8 mouse cellular contexts compared by ENCODE assay signal in the genomic region with DNA sequence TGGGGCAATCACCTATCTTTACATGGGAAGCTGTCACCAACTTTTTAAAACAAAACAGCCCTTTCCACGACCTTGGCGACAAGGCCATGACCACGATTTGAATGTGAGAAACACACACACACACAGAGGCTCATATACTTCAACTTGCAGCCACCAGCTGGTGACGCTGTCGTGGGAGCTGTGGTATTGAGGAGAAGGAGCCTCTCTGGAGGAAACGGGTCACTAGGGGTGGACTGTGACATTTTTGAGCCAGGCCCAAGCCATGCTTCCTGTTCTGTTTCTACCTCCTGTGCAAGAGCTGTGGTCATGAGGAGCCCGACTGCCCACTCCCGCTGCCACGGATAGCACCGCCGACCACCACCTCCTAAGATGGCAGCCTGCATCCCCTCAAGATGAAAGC. TPM values are rescaled to one million over a fixed set of nuclear protein-coding genes. Genes with fewer than 3 reads are reported as not detected.
DNase-seq lines count a peak whose midpoint lies in the region; ATAC-seq and TF ChIP-seq lines count a peak whose summit lies in the region.

No protein-coding gene starts in this region.

- H3K4me3 ChIP-seq in layer of hippocampus, adult 2 months = no peak overlapping the region
- H3K4me3 ChIP-seq in embryonic facial prominence, embryonic 12.5 days = no peak overlapping the region
- no peak overlapping the region for H3K4me3 ChIP-seq in hindbrain, embryonic 10.5 days

- peaks cover 30% of the 10 kb centered on the region for H3K36me3 ChIP-seq in embryonic facial prominence, embryonic 12.5 days
- H3K36me3 ChIP-seq in hindbrain, embryonic 10.5 days = peaks cover 73% of the 10 kb centered on the region

- 88% methylated on average over 11 of the region's 11 CpGs for WGBS in embryonic facial prominence, embryonic 12.5 days
- WGBS in hindbrain, embryonic 10.5 days = 93% methylated on average over 11 of the region's 11 CpGs

- no peak for DNase-seq in layer of hippocampus, adult 2 months (ENCODE audit: low spot score in 2 of 2)
- no peak for DNase-seq in layer of hippocampus, postnatal 25 days (ENCODE audit: extremely low spot score in 1 of 2, low spot score in 1 of 2)
- peak; percentile 81 for DNase-seq in heart, postnatal 4 days
- DNase-seq in embryo, embryonic 11 days = no peak
- no peak for DNase-seq in hindbrain, embryonic 10.5 days (ENCODE audit: low spot score)
- no peak for DNase-seq in frontal cortex, postnatal 10 days (ENCODE audit: low spot score in 2 of 2)

- ATAC-seq in embryonic facial prominence, embryonic 12.5 days (ENCODE audit: insufficient number of reproducible peaks, insufficient read depth, low FRiP score, low TSS enrichment) = no peak
- ATAC-seq in megakaryocyte progenitor cell, adult 5-6 weeks (replicated peaks; ENCODE audit: poor library complexity) = peak; percentile 36

- H3K9ac ChIP-seq in embryonic facial prominence, embryonic 12.5 days = no peak overlapping the region

- peak; percentile 36 for TF ChIP-seq CTCF in layer of hippocampus, adult 2 months (conservative IDR thresholded peaks at IDR 0.05)

- H3K4me1 ChIP-seq in embryonic facial prominence, embryonic 12.5 days = peaks cover 64% of the 10 kb centered on the region
- peaks cover 62% of the 10 kb centered on the region for H3K4me1 ChIP-seq in hindbrain, embryonic 10.5 days (replicated peaks)

- no peaks in the 10 kb centered on the region for H3K9me3 ChIP-seq in embryonic facial prominence, embryonic 12.5 days
- no peaks in the 10 kb centered on the region for H3K9me3 ChIP-seq in hindbrain, embryonic 10.5 days

- no peak overlapping the region for H3K4me2 ChIP-seq in embryonic facial prominence, embryonic 12.5 days (replicated peaks)

- H3K27me3 ChIP-seq in embryonic facial prominence, embryonic 12.5 days = no peaks in the 10 kb centered on the region
- no peaks in the 10 kb centered on the region for H3K27me3 ChIP-seq in hindbrain, embryonic 10.5 days (ENCODE audit: insufficient read depth, poor library complexity, severe bottlenecking)

- H3K27ac ChIP-seq in layer of hippocampus, adult 2 months = peak overlapping the region; percentile 72
- 0 out of 2 replicates have a peak overlapping the region, but pooled peaks have one; percentile 54 for H3K27ac ChIP-seq in embryonic facial prominence, embryonic 12.5 days
- H3K27ac ChIP-seq in hindbrain, embryonic 10.5 days = no peak overlapping the region

RNA-seq across cellular contexts. Expression of gene Zmynd8, which starts 46.4 kb away (rescaled TPM):
- 100 to 1,000 TPM; 173 to 186 TPM for total RNA-seq in layer of hippocampus, adult 2 months (2021)
- 100 to 1,000 TPM; 140 to 173 TPM for total RNA-seq in layer of hippocampus, postnatal 25 days (2021)
- polyA plus RNA-seq in embryonic facial prominence, embryonic 12.5 days (2016; fragmentation: Nextera tagmentation; extraction: Ambion mirVana) = 58.9 and 64.2 TPM in 2 replicates
- total RNA-seq in heart, postnatal 4 days (2021) = 10 to 100 TPM; 49.5 to 50.4 TPM
- 44.6 and 49.9 TPM in 2 replicates for total RNA-seq in megakaryocyte progenitor cell, adult 5-6 weeks (2015)
- total RNA-seq in megakaryocyte progenitor cell, adult 5-6 weeks (2017) = 32.1 and 35.8 TPM in 2 replicates
- 60.0 and 65.2 TPM in 2 replicates for polyA plus RNA-seq in hindbrain, embryonic 10.5 days (2016; fragmentation: Nextera tagmentation; extraction: Ambion mirVana)
